ENCODE assay signal across 8 mouse cellular contexts in the genomic region with DNA sequence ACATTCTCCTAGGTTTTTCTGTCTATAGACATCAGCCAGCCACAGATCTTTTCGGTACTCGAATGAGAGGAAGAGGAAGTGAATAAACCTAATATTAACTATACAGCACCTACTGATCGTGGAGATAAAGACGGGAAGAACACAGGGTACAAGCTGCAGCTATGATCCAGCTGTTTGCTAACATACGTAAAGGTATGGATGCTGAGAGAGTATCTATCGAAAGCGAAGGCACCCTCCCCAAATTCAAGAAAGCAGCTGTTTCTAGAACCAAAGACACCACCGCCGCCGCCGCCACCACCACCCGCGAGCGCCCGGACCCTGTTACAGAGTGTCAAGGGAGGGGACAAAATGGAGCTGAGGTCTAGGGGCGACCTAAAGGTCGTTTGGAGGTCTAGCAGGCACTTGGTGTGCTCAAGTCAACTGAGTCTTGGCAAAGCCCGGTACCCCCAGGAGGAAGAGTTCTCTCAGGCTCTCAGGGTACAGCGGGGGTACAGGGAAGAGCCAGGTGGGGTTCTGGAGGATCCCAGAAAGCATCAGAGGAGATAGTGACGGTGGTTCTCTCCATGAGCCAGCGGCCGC. TPM values are rescaled to one million over a fixed set of nuclear protein-coding genes. Genes with fewer than 3 reads are reported as not detected.
DNase-seq lines count a peak whose midpoint lies in the region; ATAC-seq lines count a peak whose summit lies in the region.

No protein-coding gene starts in this region.

- H3K4me3 ChIP-seq in heart, embryonic 11.5 days (ENCODE audit: low read depth, low read length) = peak overlapping the region; percentile 67

- WGBS in heart, embryonic 11.5 days (ENCODE audit: insufficient replicate concordance) = 17% methylated on average over 22 of the region's 22 CpGs

- no peaks in the 10 kb centered on the region for H3K4me1 ChIP-seq in heart, embryonic 11.5 days (ENCODE audit: control insufficient read depth, insufficient read depth, low read length)

- H3K27me3 ChIP-seq in heart, embryonic 11.5 days (ENCODE audit: control insufficient read depth, insufficient read depth, low read length) = peaks cover 5% of the 10 kb centered on the region; the same call in 1 of the 2 replicates

- DNase-seq in urinary bladder, postnatal 14 days (ENCODE audit: low spot score) = peak; percentile 2
- DNase-seq in urinary bladder, postnatal 4 days (ENCODE audit: low spot score in 2 of 2) = no peak
- DNase-seq in cerebellum, adult 8-10 months = peak; percentile 11
- peak; percentile 27 for DNase-seq in kidney, postnatal 10 days
- peak; percentile 7 for DNase-seq in lung, postnatal 10 days
- peak; percentile 10 for DNase-seq in right cerebral cortex, postnatal 25 days
- no peak for DNase-seq in adipocyte (ENCODE audit: low spot score)

- H3K36me3 ChIP-seq in heart, embryonic 11.5 days (ENCODE audit: control insufficient read depth, insufficient read depth, low read length) = no peaks in the 10 kb centered on the region

- peak; percentile 20; the same call in 1 of the 2 replicates for ATAC-seq in heart, embryonic 11.5 days (replicated peaks; ENCODE audit: insufficient number of reproducible peaks, low FRiP score, low TSS enrichment)

- peak overlapping the region; percentile 59 for H3K4me2 ChIP-seq in heart, embryonic 11.5 days

- H3K9me3 ChIP-seq in heart, embryonic 11.5 days (replicated peaks; ENCODE audit: control insufficient read depth, low read length) = no peaks in the 10 kb centered on the region

- H3K9ac ChIP-seq in heart, embryonic 11.5 days (ENCODE audit: low read depth, low read length) = peak overlapping the region; percentile 83

- peak overlapping the region; percentile 84 for H3K27ac ChIP-seq in heart, embryonic 11.5 days (ENCODE audit: low read depth, low read length)

RNA-seq across cellular contexts. Expression of gene Acsl4, which starts 0.7 kb away (rescaled TPM):
- polyA plus RNA-seq in heart, embryonic 11.5 days (2014; fragmentation: Nextera tagmentation; extraction: Ambion mirVana) = 19.7 and 23.7 TPM in 2 replicates

Comparison
In these comparisons a context has a peak if more than half of its experiments do, and no peak if none do; other contexts are left out.
1. DNase-seq: peak in urinary bladder, postnatal 14 days (single experiment), cerebellum, adult 8-10 months (single experiment), kidney, postnatal 10 days (single experiment), lung, postnatal 10 days (single experiment) and right cerebral cortex, postnatal 25 days (single experiment); none in urinary bladder, postnatal 4 days (0 of 2) and adipocyte (single experiment).